Mouse (Mus musculus): Measurements from ENCODE around the gene Csnk2a1. TPM values are rescaled to one million over a fixed set of nuclear protein-coding genes. Genes with fewer than 3 reads are reported as not detected.
A peak's percentile ranks its signal among the peaks of the same experiment; 100 is the strongest.

The Csnk2a1 gene
- polyA plus RNA-seq, 2 experiments: 69.6 to 95.8 TPM

- no peaks in the 10 kb centered on the region for H3K36me3 ChIP-seq (ENCODE audit: control insufficient read depth, insufficient read depth, low read length)
- no peak overlapping the region for H3K9ac ChIP-seq (ENCODE audit: low read depth, low read length, severe bottlenecking)
- H3K4me3 ChIP-seq (replicated peaks; ENCODE audit: low read length): no peak overlapping the region
- TF ChIP-seq POLR2A (IDR thresholded peaks at IDR 0.05; ENCODE audit: borderline replicate concordance, extremely low read depth, insufficient read depth, insufficient read length): no peak
- no peaks in the 10 kb centered on the region for H3K9me3 ChIP-seq (ENCODE audit: control insufficient read depth, low read length)
- H3K4me1 ChIP-seq (ENCODE audit: control insufficient read depth, insufficient read depth, low read length): no peaks in the 10 kb centered on the region
- no peak overlapping the region for H3K4me2 ChIP-seq (replicated peaks; ENCODE audit: low read depth, low read length, severe bottlenecking)
- DNase-seq (ENCODE audit: low spot score) (peak; percentile 39), ATAC-seq (ENCODE audit: low FRiP score, low read depth) (peak; percentile 83)
- 46% methylated on average over 6 of the region's 6 CpGs for WGBS
- H3K27ac ChIP-seq (replicated peaks; ENCODE audit: low read depth, low read length): no peak overlapping the region
- H3K27me3 ChIP-seq (ENCODE audit: control insufficient read depth, insufficient read depth, low read length): no peaks in the 10 kb centered on the region
Observed at GRCm38 (mm10) chr2:152180323-152180722, 46.3 kb upstream of the Csnk2a1 start.

- ATAC-seq (ENCODE audit: low FRiP score, low read depth) (no peak), DNase-seq (ENCODE audit: low spot score) (no peak)
- Histone ChIP-seq H3K36me3 (ENCODE audit: control insufficient read depth, insufficient read depth, low read length) (no peaks in the 10 kb centered on the region), H3K27ac (replicated peaks; ENCODE audit: low read depth, low read length) (no peak overlapping the region), H3K27me3 (ENCODE audit: control insufficient read depth, insufficient read depth, low read length) (no peaks in the 10 kb centered on the region), H3K4me1 (ENCODE audit: control insufficient read depth, insufficient read depth, low read length) (no peaks in the 10 kb centered on the region), H3K9ac (ENCODE audit: low read depth, low read length, severe bottlenecking) (no peak overlapping the region), H3K4me3 (replicated peaks; ENCODE audit: low read length) (no peak overlapping the region), H3K4me2 (replicated peaks; ENCODE audit: low read depth, low read length, severe bottlenecking) (no peak overlapping the region), H3K9me3 (ENCODE audit: control insufficient read depth, low read length) (no peaks in the 10 kb centered on the region)
- no peak for TF ChIP-seq POLR2A (IDR thresholded peaks at IDR 0.05; ENCODE audit: borderline replicate concordance, extremely low read depth, insufficient read depth, insufficient read length)
- 82% methylated on average over 5 of the region's 5 CpGs for WGBS
Observed at GRCm38 (mm10) chr2:152187132-152187531, 39.5 kb upstream of the Csnk2a1 start.

GRCm38 (mm10) chr2:152189213-152189612 is 37.4 kb upstream of the Csnk2a1 start:
- ATAC-seq (ENCODE audit: low FRiP score, low read depth) (no peak), DNase-seq (ENCODE audit: low spot score) (no peak)
- H3K4me3 ChIP-seq (replicated peaks; ENCODE audit: low read length): no peak overlapping the region
- H3K36me3 ChIP-seq (ENCODE audit: control insufficient read depth, insufficient read depth, low read length): no peaks in the 10 kb centered on the region
- WGBS: 71% methylated on average over 7 of the region's 7 CpGs
- no peak overlapping the region for H3K27ac ChIP-seq (replicated peaks; ENCODE audit: low read depth, low read length)
- H3K9me3 ChIP-seq (ENCODE audit: control insufficient read depth, low read length): no peaks in the 10 kb centered on the region
- H3K27me3 ChIP-seq (ENCODE audit: control insufficient read depth, insufficient read depth, low read length): no peaks in the 10 kb centered on the region
- H3K4me2 ChIP-seq (replicated peaks; ENCODE audit: low read depth, low read length, severe bottlenecking): no peak overlapping the region
- no peaks in the 10 kb centered on the region for H3K4me1 ChIP-seq (ENCODE audit: control insufficient read depth, insufficient read depth, low read length)
- H3K9ac ChIP-seq (ENCODE audit: low read depth, low read length, severe bottlenecking): no peak overlapping the region
- TF ChIP-seq POLR2A (IDR thresholded peaks at IDR 0.05; ENCODE audit: borderline replicate concordance, extremely low read depth, insufficient read depth, insufficient read length): no peak

- no peak for ATAC-seq (ENCODE audit: low FRiP score, low read depth)
- TF ChIP-seq POLR2A (IDR thresholded peaks at IDR 0.05; ENCODE audit: borderline replicate concordance, extremely low read depth, insufficient read depth, insufficient read length): no peak
- Histone ChIP-seq H3K9me3 (ENCODE audit: control insufficient read depth, low read length) (no peaks in the 10 kb centered on the region), H3K9ac (ENCODE audit: low read depth, low read length, severe bottlenecking) (no peak overlapping the region), H3K36me3 (ENCODE audit: control insufficient read depth, insufficient read depth, low read length) (no peaks in the 10 kb centered on the region), H3K4me1 (ENCODE audit: control insufficient read depth, insufficient read depth, low read length) (no peaks in the 10 kb centered on the region), H3K4me3 (replicated peaks; ENCODE audit: low read length) (no peak overlapping the region), H3K4me2 (replicated peaks; ENCODE audit: low read depth, low read length, severe bottlenecking) (no peak overlapping the region), H3K27ac (replicated peaks; ENCODE audit: low read depth, low read length) (no peak overlapping the region), H3K27me3 (ENCODE audit: control insufficient read depth, insufficient read depth, low read length) (no peaks in the 10 kb centered on the region)
- WGBS: 77% methylated on average over 9 of the region's 9 CpGs
- DNase-seq (ENCODE audit: low spot score): no peak
Observed at GRCm38 (mm10) chr2:152189640-152190039, 37.0 kb upstream of the Csnk2a1 start.

GRCm38 (mm10) chr2:152190161-152190560 is 36.5 kb upstream of the Csnk2a1 start:
- no peak for ATAC-seq (ENCODE audit: low FRiP score, low read depth)
- WGBS: 65% methylated on average over 7 of the region's 7 CpGs
- TF ChIP-seq POLR2A (IDR thresholded peaks at IDR 0.05; ENCODE audit: borderline replicate concordance, extremely low read depth, insufficient read depth, insufficient read length): no peak
- no peaks in the 10 kb centered on the region for H3K27me3 ChIP-seq (ENCODE audit: control insufficient read depth, insufficient read depth, low read length)
- H3K4me3 ChIP-seq (replicated peaks; ENCODE audit: low read length): no peak overlapping the region
- no peaks in the 10 kb centered on the region for H3K4me1 ChIP-seq (ENCODE audit: control insufficient read depth, insufficient read depth, low read length)
- H3K9ac ChIP-seq (ENCODE audit: low read depth, low read length, severe bottlenecking): no peak overlapping the region
- H3K4me2 ChIP-seq (replicated peaks; ENCODE audit: low read depth, low read length, severe bottlenecking): no peak overlapping the region
- H3K27ac ChIP-seq (replicated peaks; ENCODE audit: low read depth, low read length): no peak overlapping the region
- no peaks in the 10 kb centered on the region for H3K9me3 ChIP-seq (ENCODE audit: control insufficient read depth, low read length)
- DNase-seq (ENCODE audit: low spot score): no peak
- H3K36me3 ChIP-seq (ENCODE audit: control insufficient read depth, insufficient read depth, low read length): no peaks in the 10 kb centered on the region
